Mouse (Mus musculus) liver, embryonic 16.5 days (tissue): ENCODE data around the gene St6galnac5. TPM values are rescaled to one million over a fixed set of nuclear protein-coding genes. Genes with fewer than 3 reads are reported as not detected.
"Not testable (repeated sequence)": the region's sequence is repeated elsewhere in the genome, so short reads cannot be mapped to it uniquely, and the experiment has no call there.

Experiments
- ATAC-seq: fragments of 200-750 bp; cut with Nextera tagmentation; 2 replicates; pipeline ENCODE4 v1.8.0; 2017; ENCODE audit warnings: low read depth, mild to moderate bottlenecking, moderate number of reproducible peaks, moderate library complexity
- H3K27ac ChIP-seq: fragments of 300-500 bp; sonication (generic); 2 replicates; pipeline ENCODE4 v1.5.1; 2014; ENCODE audit warnings: mild to moderate bottlenecking, low read length
- H3K27me3 ChIP-seq: fragments of 300-500 bp; sonication (generic); 2 replicates; pipeline ENCODE4 v1.6.1; 2014; ENCODE audit warnings: low read depth, low read length, mixed read lengths; ENCODE audit not compliant: control insufficient read depth, insufficient read depth
- H3K36me3 ChIP-seq: fragments of 300-500 bp; sonication (generic); 2 replicates; pipeline ENCODE4 v1.6.1; 2014; ENCODE audit warnings: mild to moderate bottlenecking; ENCODE audit not compliant: control insufficient read depth, insufficient read depth
- H3K4me1 ChIP-seq: fragments of 300-500 bp; sonication (generic); 2 replicates; pipeline ENCODE4 v1.6.1; 2014; ENCODE audit warnings: low read depth, low read length, mixed read lengths; ENCODE audit not compliant: control insufficient read depth
- H3K4me2 ChIP-seq: fragments of 300-500 bp; sonication (generic); 2 replicates; pipeline ENCODE4 v1.6.1; 2014; ENCODE audit warnings: low read depth, low read length, mixed read lengths
- H3K4me3 ChIP-seq: fragments of 300-500 bp; sonication (generic); 2 replicates; pipeline ENCODE4 v1.5.1; 2014; ENCODE audit warnings: low read depth, mild to moderate bottlenecking, low read length
- H3K9ac ChIP-seq: fragments of 300-500 bp; sonication (generic); 2 replicates; pipeline ENCODE4 v1.6.1; 2014; ENCODE audit warnings: low read depth, low read length
- H3K9me3 ChIP-seq: fragments of 300-500 bp; sonication (generic); replicated peaks from 2 replicates; pipeline ENCODE4 v1.6.1; 2016; ENCODE audit warnings: low read length; ENCODE audit not compliant: control insufficient read depth
- WGBS: fragments of 180-500 bp; shearing (Covaris S2); extraction: QIAGEN DNeasy Blood & Tissue Kit; methylation state at CpG from one replicate; pipeline ENCODE4 v1.1.7; 2014; ENCODE audit not compliant: insufficient replicate concordance; 5-methylcytosine and 5-hydroxymethylcytosine counted together
- polyA plus RNA-seq: library from polyadenylated mRNA; unstranded; fragments of >200 nt; fragmentation: Nextera tagmentation; extraction: Ambion mirVana; gene quantifications from 2 replicates; pipeline ENCODE4 v1.2.1, GENCODE M21; 2015

The St6galnac5 gene
- polyA plus RNA-seq, 1 experiment from 2014 or later, result 0.05 TPM

- not testable (repeated sequence) for H3K9me3 ChIP-seq, H3K4me2 ChIP-seq, H3K36me3 ChIP-seq, H3K4me1 ChIP-seq, H3K4me3 ChIP-seq, ATAC-seq, H3K27ac ChIP-seq, H3K9ac ChIP-seq, H3K27me3 ChIP-seq
- 69% methylated on average over 5 of the region's 5 CpGs for WGBS
Observed at GRCm38 (mm10) chr3:152788301-152788953, 193.6 kb downstream of the St6galnac5 start.

DNA sequence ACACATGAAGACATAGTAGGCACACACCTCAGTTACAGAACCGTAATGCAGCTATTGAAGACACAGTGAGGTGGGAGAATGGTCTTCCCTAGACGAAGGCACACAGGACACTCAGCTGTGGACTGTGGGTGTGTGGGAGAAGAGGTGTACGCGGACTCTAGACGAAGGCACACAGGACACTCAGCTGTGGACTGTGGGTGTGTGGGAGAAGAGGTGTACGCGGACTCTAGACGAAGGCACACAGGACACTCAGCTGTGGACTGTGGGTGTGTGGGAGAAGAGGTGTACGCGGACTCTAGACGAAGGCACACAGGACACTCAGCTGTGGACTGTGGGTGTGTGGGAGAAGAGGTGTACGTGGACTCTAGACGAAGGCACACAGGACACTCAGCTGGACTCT, 197.7 kb downstream of the St6galnac5 start:
- 76% methylated on average over 6 of the region's 13 CpGs for WGBS
- not testable (repeated sequence) for H3K36me3 ChIP-seq, H3K4me1 ChIP-seq, H3K9me3 ChIP-seq, H3K27ac ChIP-seq, H3K4me2 ChIP-seq, ATAC-seq, H3K27me3 ChIP-seq, H3K4me3 ChIP-seq, H3K9ac ChIP-seq

GRCm38 (mm10) chr3:152783792-152784191, 198.3 kb downstream of the St6galnac5 start:
- Histone ChIP-seq H3K9me3 (no peaks in the 10 kb centered on the region), H3K27me3 (no peaks in the 10 kb centered on the region), H3K27ac (no peak overlapping the region), H3K4me2 (no peak overlapping the region), H3K4me1 (no peaks in the 10 kb centered on the region), H3K4me3 (no peak overlapping the region), H3K9ac (no peak overlapping the region), H3K36me3 (no peaks in the 10 kb centered on the region)
- peak; percentile 62; the same call in 1 of the 2 replicates for ATAC-seq
- 33% methylated on average over 7 of the region's 7 CpGs for WGBS

GRCm38 (mm10) chr3:152779819-152780218, 202.2 kb downstream of the St6galnac5 start:
- Histone ChIP-seq H3K4me1 (no peaks in the 10 kb centered on the region), H3K4me3 (no peak overlapping the region), H3K9me3 (no peaks in the 10 kb centered on the region), H3K27me3 (no peaks in the 10 kb centered on the region), H3K27ac (no peak overlapping the region), H3K9ac (no peak overlapping the region), H3K4me2 (no peak overlapping the region), H3K36me3 (no peaks in the 10 kb centered on the region)
- 79% methylated on average over 4 of the region's 4 CpGs for WGBS
- ATAC-seq, result no peak

DNA sequence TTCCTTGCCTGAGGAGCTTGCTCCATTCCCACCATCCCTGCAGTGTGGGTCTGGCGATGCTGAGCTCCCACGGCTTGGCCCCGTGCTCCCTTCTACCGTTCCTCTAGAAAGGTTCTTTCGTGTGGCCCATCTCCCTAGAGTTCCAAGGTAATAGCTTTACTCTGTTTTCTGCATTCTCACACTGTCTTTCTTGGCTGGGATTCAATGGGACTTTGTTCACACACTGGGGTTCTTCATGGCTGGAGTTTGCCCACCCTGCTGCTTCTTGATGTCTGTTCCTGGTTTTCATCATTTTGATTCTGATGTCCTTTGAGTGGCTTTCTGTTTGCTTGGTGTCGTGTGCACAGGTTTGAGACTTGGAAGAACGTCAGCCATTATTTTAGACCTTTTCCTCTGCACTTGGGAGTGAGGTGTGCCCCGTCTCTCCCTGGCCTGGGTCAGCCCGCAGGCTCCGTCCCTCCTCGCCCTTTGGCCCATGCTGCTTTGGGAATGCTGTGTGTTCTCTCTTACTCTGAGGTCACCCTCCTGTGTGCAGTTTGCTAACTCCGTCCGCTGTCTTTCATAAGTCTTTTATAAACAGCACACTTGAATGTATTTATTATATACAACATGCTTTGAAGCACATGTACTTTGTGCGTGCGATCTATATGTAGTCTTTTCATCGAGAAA, 205.0 kb downstream of the St6galnac5 start:
- 70% methylated on average over 16 of the region's 16 CpGs for WGBS
- no peak overlapping the region for H3K9ac ChIP-seq
- no peaks in the 10 kb centered on the region for H3K4me1 ChIP-seq
- peak; percentile 72 for ATAC-seq
- no peak overlapping the region for H3K4me3 ChIP-seq
- no peak overlapping the region for H3K27ac ChIP-seq
- no peak overlapping the region; the same call in 1 of the 2 replicates for H3K4me2 ChIP-seq
- no peaks in the 10 kb centered on the region for H3K27me3 ChIP-seq
- H3K36me3 ChIP-seq, result no peaks in the 10 kb centered on the region
- H3K9me3 ChIP-seq, result no peaks in the 10 kb centered on the region

- peak; percentile 61 for ATAC-seq
- no peaks in the 10 kb centered on the region for H3K27me3 ChIP-seq
- no peak overlapping the region for H3K4me3 ChIP-seq
- no peak overlapping the region for H3K9ac ChIP-seq
- no peak overlapping the region for H3K4me2 ChIP-seq
- no peaks in the 10 kb centered on the region for H3K4me1 ChIP-seq
- no peaks in the 10 kb centered on the region for H3K9me3 ChIP-seq
- no peak overlapping the region for H3K27ac ChIP-seq
- WGBS, result 67% methylated on average over 6 of the region's 6 CpGs
- no peaks in the 10 kb centered on the region for H3K36me3 ChIP-seq
Observed at GRCm38 (mm10) chr3:152776363-152776762, 205.7 kb downstream of the St6galnac5 start.

DNA sequence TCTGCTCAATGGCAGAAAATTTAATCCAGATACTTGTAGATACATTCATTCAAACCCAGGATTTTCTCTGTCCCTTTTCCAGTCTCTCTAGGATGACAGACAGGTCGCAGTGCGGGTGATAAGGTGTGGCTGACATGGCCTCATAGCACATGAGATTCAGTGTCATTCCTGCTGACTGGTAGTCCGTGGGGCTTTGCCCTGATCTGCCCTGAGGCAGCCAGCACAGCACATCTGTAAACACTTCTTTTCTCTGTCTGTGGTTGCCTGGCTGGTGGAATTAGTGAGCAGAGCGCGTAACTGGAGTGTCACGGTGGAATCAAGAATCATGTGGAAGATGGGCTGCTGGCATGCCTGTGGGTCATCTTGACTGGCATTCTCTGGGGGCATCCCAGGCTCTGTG, 212.0 kb downstream of the St6galnac5 start:
- Histone ChIP-seq H3K36me3 (no peaks in the 10 kb centered on the region; the same call in 1 of the 2 replicates), H3K4me2 (no peak overlapping the region), H3K9me3 (no peaks in the 10 kb centered on the region), H3K4me1 (peaks cover 1% of the 10 kb centered on the region), H3K9ac (no peak overlapping the region), H3K27ac (no peak overlapping the region), H3K4me3 (no peak overlapping the region), H3K27me3 (no peaks in the 10 kb centered on the region)
- no peak for ATAC-seq
- WGBS, result 79% methylated on average over 6 of the region's 6 CpGs

DNA sequence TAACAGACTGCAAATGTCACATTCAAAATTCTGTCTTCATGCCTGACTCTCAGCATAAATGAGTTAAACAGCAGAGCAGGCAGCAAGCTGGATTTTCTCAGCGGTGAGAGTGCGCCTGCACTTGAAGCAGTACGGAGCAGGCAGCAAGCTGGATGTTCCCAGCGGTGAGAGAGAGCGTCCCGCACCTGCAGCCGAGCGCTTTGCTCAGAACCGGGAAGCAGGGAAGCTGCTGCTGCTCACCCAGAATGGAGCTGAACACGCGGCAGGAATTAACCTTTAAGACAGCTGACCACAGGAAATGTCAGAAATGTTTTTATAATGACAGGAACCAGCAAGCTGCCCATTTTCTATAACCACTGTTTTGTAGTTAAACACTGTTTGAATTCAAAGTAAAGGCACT, 214.6 kb downstream of the St6galnac5 start:
- 76% methylated on average over 11 of the region's 11 CpGs for WGBS
- H3K4me1 ChIP-seq, result peaks cover 13% of the 10 kb centered on the region

More for the DNA sequence above, 214.6 kb downstream of the St6galnac5 start:
- Histone ChIP-seq H3K27ac (no peak overlapping the region), H3K9ac (no peak overlapping the region), H3K27me3 (no peaks in the 10 kb centered on the region), H3K9me3 (no peaks in the 10 kb centered on the region), H3K36me3 (no peaks in the 10 kb centered on the region; the same call in 1 of the 2 replicates), H3K4me2 (no peak overlapping the region), H3K4me3 (no peak overlapping the region)
- no peak for ATAC-seq
